Mouse (Mus musculus): Measurements from ENCODE around the gene Espn. TPM values are rescaled to one million over a fixed set of nuclear protein-coding genes. Genes with fewer than 3 reads are reported as not detected.

Espn gene
- total RNA-seq, 1 experiment = 5.6 TPM

- peak; percentile 87 for DNase-seq (ENCODE audit: low read depth, low spot score)
- Histone ChIP-seq H3K9ac (ENCODE audit: insufficient read depth, low read depth, low read length, poor library complexity, severe bottlenecking) (peak overlapping the region; percentile 29; the same call in 1 of the 2 replicates), H3K36me3 (ENCODE audit: control insufficient read depth, insufficient read depth, low read length, poor library complexity, severe bottlenecking) (peaks cover 12% of the 10 kb centered on the region), H3K9me3 (ENCODE audit: control insufficient read depth, insufficient read depth, low read depth, low read length) (no peaks in the 10 kb centered on the region), H3K4me1 (ENCODE audit: control insufficient read depth in 2 of 2, insufficient read depth in 2 of 2, low read length in 2 of 2, poor library complexity in 1 of 2) (peaks cover 12 to 42% of the 10 kb centered on the region in 2 experiments), H3K4me3 (ENCODE audit: insufficient read depth in 1 of 2, low read depth in 1 of 2, low read length in 2 of 2, poor library complexity in 1 of 2, severe bottlenecking in 1 of 2) (peak overlapping the region; percentile 19 to 73; a peak in 3 of 4 replicates), H3K27ac (ENCODE audit: insufficient read depth, low read depth, low read length, poor library complexity, severe bottlenecking) (peak overlapping the region; percentile 92; the same call in 1 of the 2 replicates)
- in situ Hi-C loops (cut with MboI; ENCODE audit: low sequenced_read_pairs in 2 of 2, unreplicated experiment in 2 of 2) = no loop called here
- TF ChIP-seq CHD2 (IDR thresholded peaks at IDR 0.05; ENCODE audit: low read depth, low read length) (no peak), ZC3H11A (IDR thresholded peaks at IDR 0.05; ENCODE audit: borderline replicate concordance, low read depth, low read length) (no peak), ZNF384 (IDR thresholded peaks at IDR 0.05; ENCODE audit: low read depth, low read length) (no peak)
Measured at GRCm38 (mm10) chr4:152097911-152098799, 54.0 kb downstream of the Espn start.

- in situ Hi-C loops (cut with MboI; ENCODE audit: low sequenced_read_pairs in 2 of 2, unreplicated experiment in 2 of 2) = no loop called here
- peaks cover 6 to 44% of the 10 kb centered on the region in 2 experiments for H3K4me1 ChIP-seq (ENCODE audit: control insufficient read depth in 2 of 2, insufficient read depth in 2 of 2, low read length in 2 of 2, poor library complexity in 1 of 2)
- H3K9me3 ChIP-seq (ENCODE audit: control insufficient read depth, insufficient read depth, low read depth, low read length) = no peaks in the 10 kb centered on the region
- H3K36me3 ChIP-seq (ENCODE audit: control insufficient read depth, insufficient read depth, low read length, poor library complexity, severe bottlenecking) = peaks cover 3% of the 10 kb centered on the region; the same call in 1 of the 2 replicates
- TF ChIP-seq ZC3H11A (IDR thresholded peaks at IDR 0.05; ENCODE audit: borderline replicate concordance, low read depth, low read length) (no peak), ZNF384 (IDR thresholded peaks at IDR 0.05; ENCODE audit: low read depth, low read length) (no peak), MAFK (IDR thresholded peaks at IDR 0.05; ENCODE audit: insufficient read depth, low read depth, low read length) (no peak), HCFC1 (IDR thresholded peaks at IDR 0.05; ENCODE audit: borderline replicate concordance, insufficient read depth, low read length) (no peak), CHD2 (IDR thresholded peaks at IDR 0.05; ENCODE audit: low read depth, low read length) (no peak)
- peak overlapping the region; percentile 19 to 73 for H3K4me3 ChIP-seq (ENCODE audit: insufficient read depth in 1 of 2, low read depth in 1 of 2, low read length in 2 of 2, poor library complexity in 1 of 2, severe bottlenecking in 1 of 2)
- DNase-seq (ENCODE audit: low read depth, low spot score) = no peak
- H3K9ac ChIP-seq (ENCODE audit: insufficient read depth, low read depth, low read length, poor library complexity, severe bottlenecking) = peak overlapping the region; percentile 76
- peak overlapping the region; percentile 92 for H3K27ac ChIP-seq (ENCODE audit: insufficient read depth, low read depth, low read length, poor library complexity, severe bottlenecking)
Measured at GRCm38 (mm10) chr4:152096927-152097326, 55.2 kb downstream of the Espn start.

GRCm38 (mm10) chr4:152095937-152096910, 55.9 kb downstream of the Espn start:
- peaks cover 6 to 39% of the 10 kb centered on the region in 2 experiments for H3K4me1 ChIP-seq (ENCODE audit: control insufficient read depth in 2 of 2, insufficient read depth in 2 of 2, low read length in 2 of 2, poor library complexity in 1 of 2)
- H3K9me3 ChIP-seq (ENCODE audit: control insufficient read depth, insufficient read depth, low read depth, low read length) = no peaks in the 10 kb centered on the region
- TF ChIP-seq HCFC1 (IDR thresholded peaks at IDR 0.05; ENCODE audit: borderline replicate concordance, insufficient read depth, low read length) (no peak), MAFK (IDR thresholded peaks at IDR 0.05; ENCODE audit: insufficient read depth, low read depth, low read length) (no peak), CHD2 (IDR thresholded peaks at IDR 0.05; ENCODE audit: low read depth, low read length) (no peak), ZNF384 (IDR thresholded peaks at IDR 0.05; ENCODE audit: low read depth, low read length) (no peak), ZC3H11A (IDR thresholded peaks at IDR 0.05; ENCODE audit: borderline replicate concordance, low read depth, low read length) (no peak)
- H3K36me3 ChIP-seq (ENCODE audit: control insufficient read depth, insufficient read depth, low read length, poor library complexity, severe bottlenecking) = no peaks in the 10 kb centered on the region
- H3K27ac ChIP-seq (ENCODE audit: insufficient read depth, low read depth, low read length, poor library complexity, severe bottlenecking) = peak overlapping the region; percentile 92
- in situ Hi-C loops (cut with MboI; ENCODE audit: low sequenced_read_pairs in 2 of 2, unreplicated experiment in 2 of 2) = no loop called here
- peak overlapping the region; percentile 76 for H3K9ac ChIP-seq (ENCODE audit: insufficient read depth, low read depth, low read length, poor library complexity, severe bottlenecking)
- H3K4me3 ChIP-seq (ENCODE audit: insufficient read depth in 1 of 2, low read depth in 1 of 2, low read length in 2 of 2, poor library complexity in 1 of 2, severe bottlenecking in 1 of 2) = peak overlapping the region; percentile 19 to 73; a peak in 3 of 4 replicates
- DNase-seq (ENCODE audit: low read depth, low spot score) = no peak

- in situ Hi-C loops (cut with MboI; ENCODE audit: low sequenced_read_pairs in 2 of 2, unreplicated experiment in 2 of 2) = no loop called here
- Histone ChIP-seq H3K27ac (ENCODE audit: insufficient read depth, low read depth, low read length, poor library complexity, severe bottlenecking) (no peak overlapping the region), H3K9ac (ENCODE audit: insufficient read depth, low read depth, low read length, poor library complexity, severe bottlenecking) (no peak overlapping the region), H3K4me3 (ENCODE audit: insufficient read depth in 1 of 2, low read depth in 1 of 2, low read length in 2 of 2, poor library complexity in 1 of 2, severe bottlenecking in 1 of 2) (no peak overlapping the region), H3K9me3 (ENCODE audit: control insufficient read depth, insufficient read depth, low read depth, low read length) (no peaks in the 10 kb centered on the region), H3K36me3 (ENCODE audit: control insufficient read depth, insufficient read depth, low read length, poor library complexity, severe bottlenecking) (no peaks in the 10 kb centered on the region), H3K4me1 (ENCODE audit: control insufficient read depth in 2 of 2, insufficient read depth in 2 of 2, low read length in 2 of 2, poor library complexity in 1 of 2) (peaks cover 6 to 29% of the 10 kb centered on the region in 2 experiments)
- no peak for DNase-seq (ENCODE audit: low read depth, low spot score)
- no peak for TF ChIP-seq CHD2 (IDR thresholded peaks at IDR 0.05; ENCODE audit: low read depth, low read length)
- no peak for TF ChIP-seq HCFC1 (IDR thresholded peaks at IDR 0.05; ENCODE audit: borderline replicate concordance, insufficient read depth, low read length)
- TF ChIP-seq MAFK (IDR thresholded peaks at IDR 0.05; ENCODE audit: insufficient read depth, low read depth, low read length) = no peak
- TF ChIP-seq ZC3H11A (IDR thresholded peaks at IDR 0.05; ENCODE audit: borderline replicate concordance, low read depth, low read length) = no peak
- no peak for TF ChIP-seq ZNF384 (IDR thresholded peaks at IDR 0.05; ENCODE audit: low read depth, low read length)
Measured at GRCm38 (mm10) chr4:152094233-152094632, 57.9 kb downstream of the Espn start.
